Mouse (Mus musculus) brain, embryonic 14.5 days (tissue): ENCODE data around the gene Urah.

Experiments used
- CTCF ChIP-seq: fragments of 200-500 bp; IDR thresholded peaks from 2 replicates; pipeline ENCODE4 v1.5.1; 2012; ENCODE audit warnings: inconsistent platforms, mild to moderate bottlenecking, moderate library complexity, borderline replicate concordance; ENCODE audit not compliant: insufficient read depth, insufficient read length; ENCODE audit errors: extremely low read depth
- POLR2A ChIP-seq: fragments of 200-500 bp; IDR thresholded peaks from 2 replicates; pipeline ENCODE4 v1.6.1; 2012; ENCODE audit warnings: mild to moderate bottlenecking, inconsistent platforms, borderline replicate concordance; ENCODE audit not compliant: poor library complexity, insufficient read depth, insufficient read length, severe bottlenecking; ENCODE audit errors: extremely low read depth

- TF ChIP-seq POLR2A (no peak), CTCF (no peak)
These were observed 36.6 kb upstream of the Urah start for GRCm38 (mm10) chr7:140798212-140798611.
